Mouse (Mus musculus) brown adipose tissue, adult 24 weeks (tissue): ENCODE results near the gene Gm48552. TPM values are rescaled to one million over a fixed set of nuclear protein-coding genes. Genes with fewer than 3 reads are reported as not detected.
A peak's percentile ranks its signal among the peaks of the same experiment; 100 is the strongest.

Source experiments
- H3K27ac ChIP-seq: fragments of 200-500 bp; replicated peaks from 2 replicates; pipeline ENCODE4 v1.5.1; 2012; ENCODE audit warnings: low read depth, mild to moderate bottlenecking, low read length
- H3K4me1 ChIP-seq: fragments of 200-500 bp; 2 replicates; pipeline ENCODE4 v1.6.1; 2012; ENCODE audit warnings: low read length, mixed read lengths; ENCODE audit not compliant: control insufficient read depth, insufficient read depth, insufficient read length
- H3K4me3 ChIP-seq: fragments of 200-500 bp; 2 replicates; pipeline ENCODE4 v1.5.1; 2012; ENCODE audit warnings: low read depth, mild to moderate bottlenecking, low read length, moderate library complexity; ENCODE audit not compliant: insufficient read depth
- polyA plus RNA-seq: library from polyadenylated mRNA; stranded (reverse); fragments of >200 nt; gene quantifications from 2 replicates; pipeline ENCODE4 v1.2.4, GENCODE M21; 2012; ENCODE audit not compliant: missing spikeins, insufficient read depth, insufficient read length

The Gm48552 gene
- polyA plus RNA-seq, 1 experiment: not detected

GRCm38 (mm10) chr10:81355533-81355932, 33.3 kb upstream of the Gm48552 start:
- peaks cover 9% of the 10 kb centered on the region; the same call in 1 of the 2 replicates for H3K4me1 ChIP-seq
- H3K4me3 ChIP-seq: no peak overlapping the region
- H3K27ac ChIP-seq: no peak overlapping the region

- H3K4me1 ChIP-seq: peaks cover 9% of the 10 kb centered on the region; the same call in 1 of the 2 replicates
- peak overlapping the region; percentile 58 for H3K4me3 ChIP-seq
- peak overlapping the region; percentile 67 for H3K27ac ChIP-seq
Observed at GRCm38 (mm10) chr10:81356352-81356990, 32.3 kb upstream of the Gm48552 start.

- Histone ChIP-seq H3K27ac (peak within 1 kb of the TSS; percentile 54), H3K4me1 (peaks cover 9% of the 10 kb centered on the region; the same call in 1 of the 2 replicates), H3K4me3 (peak within 1 kb of the TSS; percentile 82)
Observed at GRCm38 (mm10) chr10:81356991-81357844, 31.6 kb upstream of the Gm48552 start, which contains the start of gene Mfsd12. TSS of gene Mfsd12 (plus strand) at chr10:81357491.

GRCm38 (mm10) chr10:81358209-81358608, 30.6 kb upstream of the Gm48552 start:
- Histone ChIP-seq H3K4me3 (peak overlapping the region; percentile 82), H3K27ac (no peak overlapping the region; the same call in 1 of the 2 replicates), H3K4me1 (peaks cover 9% of the 10 kb centered on the region; the same call in 1 of the 2 replicates)

DNA sequence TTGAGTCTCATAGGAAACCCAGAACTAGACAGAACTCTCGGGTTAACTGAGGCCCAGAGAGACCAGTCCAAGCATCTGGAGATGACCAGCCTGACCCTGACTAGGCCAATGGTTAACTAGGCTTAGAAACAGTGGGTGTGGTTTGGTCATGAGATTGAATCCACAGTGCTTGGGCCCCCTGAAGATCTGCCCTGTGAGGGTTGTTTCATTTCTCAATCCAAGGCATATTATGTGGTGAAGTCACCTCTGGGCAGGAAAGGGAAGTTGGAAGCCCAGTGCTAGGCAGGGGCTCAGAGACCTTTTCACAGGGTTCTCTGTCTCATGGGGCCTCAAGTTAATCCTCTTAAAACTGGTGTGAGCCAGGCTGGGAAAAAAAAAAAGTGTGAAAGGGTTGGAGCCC, 30.0 kb upstream of the Gm48552 start:
- H3K4me3 ChIP-seq: peak overlapping the region; percentile 82

GRCm38 (mm10) chr10:81360721-81361120, 28.1 kb upstream of the Gm48552 start:
- Histone ChIP-seq H3K4me3 (no peak overlapping the region), H3K4me1 (peaks cover 16% of the 10 kb centered on the region), H3K27ac (no peak overlapping the region)

More for the DNA sequence above, 30.0 kb upstream of the Gm48552 start:
- H3K4me1 ChIP-seq: peaks cover 9% of the 10 kb centered on the region; the same call in 1 of the 2 replicates
- peak overlapping the region; percentile 39; the same call in 1 of the 2 replicates for H3K27ac ChIP-seq

- H3K4me1 ChIP-seq: peaks cover 11% of the 10 kb centered on the region
- no peak overlapping the region for H3K4me3 ChIP-seq
- no peak overlapping the region for H3K27ac ChIP-seq
Observed at GRCm38 (mm10) chr10:81362336-81362949, 26.4 kb upstream of the Gm48552 start.

DNA sequence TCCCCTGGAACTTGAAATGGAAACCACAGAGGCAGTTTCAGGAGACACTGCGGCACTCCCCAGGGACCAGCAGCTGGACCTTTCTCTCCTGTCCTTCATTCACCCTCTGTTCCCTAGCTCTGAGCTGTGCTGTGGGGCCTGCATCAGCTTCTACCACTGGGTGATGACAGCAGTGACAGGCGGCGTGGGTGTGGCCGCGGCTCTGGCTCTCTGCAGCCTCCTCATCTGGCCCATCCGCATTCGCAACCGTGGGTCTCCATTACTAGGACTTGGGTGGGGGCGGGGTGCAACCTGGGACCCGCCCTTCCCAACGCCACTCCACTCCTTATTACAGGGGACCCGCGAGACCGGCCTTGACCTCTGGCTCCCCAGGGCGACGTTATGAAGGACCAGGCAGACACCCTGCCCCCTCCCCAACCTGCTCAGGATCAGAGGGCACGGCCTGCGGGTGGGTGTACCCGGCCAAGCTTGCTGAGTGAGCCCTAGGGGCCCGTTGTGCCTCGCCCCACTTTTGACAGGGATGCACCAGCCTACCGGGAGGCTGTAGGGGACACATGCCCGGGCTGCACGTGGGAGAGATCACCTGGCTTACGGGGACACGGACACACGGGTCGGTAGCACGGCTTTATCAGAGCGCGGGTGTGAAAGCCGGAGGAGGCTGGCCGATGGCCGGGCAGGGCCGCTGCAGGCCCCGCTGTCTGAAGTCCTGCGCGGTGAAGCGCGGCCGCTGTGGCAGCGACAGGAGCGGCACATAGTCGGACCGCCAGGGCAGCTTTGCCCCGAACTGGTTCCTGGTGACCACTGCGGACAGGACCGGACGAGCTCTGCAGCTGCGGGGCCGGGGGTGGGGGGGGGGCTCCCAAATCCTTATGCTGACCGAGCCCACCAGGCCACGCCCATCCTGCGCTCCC, 25.1 kb upstream of the Gm48552 start:
- no peak overlapping the region for H3K27ac ChIP-seq
- H3K4me1 ChIP-seq: peaks cover 9% of the 10 kb centered on the region

GRCm38 (mm10) chr10:81364666-81365065, 24.1 kb upstream of the Gm48552 start:
- peaks cover 7% of the 10 kb centered on the region; the same call in 1 of the 2 replicates for H3K4me1 ChIP-seq
- H3K4me3 ChIP-seq: no peak overlapping the region
- no peak overlapping the region for H3K27ac ChIP-seq

More for the DNA sequence above, 25.1 kb upstream of the Gm48552 start:
- no peak overlapping the region for H3K4me3 ChIP-seq

GRCm38 (mm10) chr10:81365073-81365472, 23.7 kb upstream of the Gm48552 start:
- Histone ChIP-seq H3K4me1 (peaks cover 7% of the 10 kb centered on the region; the same call in 1 of the 2 replicates), H3K27ac (no peak overlapping the region), H3K4me3 (no peak overlapping the region)

- Histone ChIP-seq H3K4me3 (no peak within 1 kb of the TSS), H3K27ac (no peak within 1 kb of the TSS), H3K4me1 (peaks cover 7% of the 10 kb centered on the region; the same call in 1 of the 2 replicates)
Observed at GRCm38 (mm10) chr10:81365672-81366476, 22.9 kb upstream of the Gm48552 start, which contains the start of gene 4930404N11Rik. TSS of gene 4930404N11Rik (minus strand) at chr10:81365816.

GRCm38 (mm10) chr10:81366477-81367206, 22.2 kb upstream of the Gm48552 start:
- Histone ChIP-seq H3K4me3 (no peak overlapping the region), H3K4me1 (peaks cover 7% of the 10 kb centered on the region; the same call in 1 of the 2 replicates), H3K27ac (no peak overlapping the region)

DNA sequence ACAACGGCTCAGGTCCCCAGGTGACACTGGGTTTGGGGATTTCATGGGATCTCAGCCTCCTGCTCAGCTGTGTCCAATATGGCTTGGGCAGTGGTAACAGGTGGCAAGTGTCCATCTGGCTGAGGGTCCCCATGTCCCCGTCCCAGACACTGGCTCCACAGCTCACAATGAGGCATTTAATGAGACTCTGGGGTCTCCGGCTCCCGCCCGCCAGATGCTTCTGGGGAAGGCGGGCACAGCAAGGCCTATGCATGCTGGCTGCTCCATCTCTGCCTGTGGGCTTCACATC, 21.7 kb upstream of the Gm48552 start:
- no peak overlapping the region for H3K27ac ChIP-seq
- no peak overlapping the region for H3K4me3 ChIP-seq
- peaks cover 7% of the 10 kb centered on the region; the same call in 1 of the 2 replicates for H3K4me1 ChIP-seq
